Mouse (Mus musculus): Measurements from ENCODE around the gene Magi2. TPM values are rescaled to one million over a fixed set of nuclear protein-coding genes. Genes with fewer than 3 reads are reported as not detected.

The Magi2 gene
- polyA plus RNA-seq, 1 experiment from 2014 or later = 3.8 TPM

GRCm38 (mm10) chr5:19246426-19246825 is 19.6 kb downstream of the Magi2 start:
- DNase-seq (ENCODE audit: low spot score) = no peak
- Histone ChIP-seq H3K27ac (replicated peaks; ENCODE audit: low read depth, low read length) (no peak overlapping the region), H3K9ac (ENCODE audit: low read depth, low read length) (no peak overlapping the region), H3K9me3 (ENCODE audit: control insufficient read depth, low read length) (no peaks in the 10 kb centered on the region), H3K4me3 (ENCODE audit: low read depth, low read length) (no peak overlapping the region), H3K27me3 (replicated peaks; ENCODE audit: control insufficient read depth, insufficient read depth, low read length) (no peaks in the 10 kb centered on the region), H3K36me3 (ENCODE audit: control insufficient read depth, insufficient read depth, low read length) (no peaks in the 10 kb centered on the region), H3K4me1 (ENCODE audit: control insufficient read depth, insufficient read depth, low read length) (peaks cover 3% of the 10 kb centered on the region; the same call in 1 of the 2 replicates), H3K4me2 (ENCODE audit: low read depth, low read length) (no peak overlapping the region)
- no peak for ATAC-seq (ENCODE audit: low read depth)
- 42% methylated on average over 2 of the region's 2 CpGs for WGBS

- WGBS = 30% methylated on average over 3 of the region's 3 CpGs
- no peak for ATAC-seq (ENCODE audit: low read depth)
- Histone ChIP-seq H3K36me3 (ENCODE audit: control insufficient read depth, insufficient read depth, low read length) (no peaks in the 10 kb centered on the region), H3K27me3 (replicated peaks; ENCODE audit: control insufficient read depth, insufficient read depth, low read length) (no peaks in the 10 kb centered on the region), H3K4me1 (ENCODE audit: control insufficient read depth, insufficient read depth, low read length) (peaks cover 3% of the 10 kb centered on the region; the same call in 1 of the 2 replicates), H3K4me2 (ENCODE audit: low read depth, low read length) (no peak overlapping the region), H3K9me3 (ENCODE audit: control insufficient read depth, low read length) (no peaks in the 10 kb centered on the region), H3K9ac (ENCODE audit: low read depth, low read length) (no peak overlapping the region), H3K4me3 (ENCODE audit: low read depth, low read length) (no peak overlapping the region), H3K27ac (replicated peaks; ENCODE audit: low read depth, low read length) (no peak overlapping the region)
- DNase-seq (ENCODE audit: low spot score) = peak; percentile 50
Observed at GRCm38 (mm10) chr5:19247266-19247665, 20.4 kb downstream of the Magi2 start.

- ATAC-seq (ENCODE audit: low read depth) (no peak), DNase-seq (ENCODE audit: low spot score) (no peak)
- no peaks in the 10 kb centered on the region for H3K27me3 ChIP-seq (replicated peaks; ENCODE audit: control insufficient read depth, insufficient read depth, low read length)
- H3K4me1 ChIP-seq (ENCODE audit: control insufficient read depth, insufficient read depth, low read length) = no peaks in the 10 kb centered on the region
- WGBS = 68% methylated on average over 5 of the region's 5 CpGs
- no peak overlapping the region for H3K4me2 ChIP-seq (ENCODE audit: low read depth, low read length)
- H3K36me3 ChIP-seq (ENCODE audit: control insufficient read depth, insufficient read depth, low read length) = no peaks in the 10 kb centered on the region
- no peaks in the 10 kb centered on the region for H3K9me3 ChIP-seq (ENCODE audit: control insufficient read depth, low read length)
- no peak overlapping the region for H3K4me3 ChIP-seq (ENCODE audit: low read depth, low read length)
- H3K27ac ChIP-seq (replicated peaks; ENCODE audit: low read depth, low read length) = no peak overlapping the region
- no peak overlapping the region for H3K9ac ChIP-seq (ENCODE audit: low read depth, low read length)
Observed at GRCm38 (mm10) chr5:19262816-19263215, 36.0 kb downstream of the Magi2 start.

- 74% methylated on average over 2 of the region's 2 CpGs for WGBS
- ATAC-seq (ENCODE audit: low read depth) (no peak), DNase-seq (ENCODE audit: low spot score) (no peak)
- Histone ChIP-seq H3K27ac (replicated peaks; ENCODE audit: low read depth, low read length) (no peak overlapping the region), H3K36me3 (ENCODE audit: control insufficient read depth, insufficient read depth, low read length) (no peaks in the 10 kb centered on the region), H3K4me1 (ENCODE audit: control insufficient read depth, insufficient read depth, low read length) (no peaks in the 10 kb centered on the region), H3K4me3 (ENCODE audit: low read depth, low read length) (no peak overlapping the region), H3K27me3 (replicated peaks; ENCODE audit: control insufficient read depth, insufficient read depth, low read length) (no peaks in the 10 kb centered on the region), H3K9me3 (ENCODE audit: control insufficient read depth, low read length) (no peaks in the 10 kb centered on the region), H3K4me2 (ENCODE audit: low read depth, low read length) (no peak overlapping the region), H3K9ac (ENCODE audit: low read depth, low read length) (no peak overlapping the region)
Observed at GRCm38 (mm10) chr5:19264627-19265026, 37.8 kb downstream of the Magi2 start.

GRCm38 (mm10) chr5:19292581-19292980 is 65.7 kb downstream of the Magi2 start:
- Histone ChIP-seq H3K4me2 (ENCODE audit: low read depth, low read length) (no peak overlapping the region), H3K27ac (replicated peaks; ENCODE audit: low read depth, low read length) (no peak overlapping the region), H3K36me3 (ENCODE audit: control insufficient read depth, insufficient read depth, low read length) (no peaks in the 10 kb centered on the region), H3K9me3 (ENCODE audit: control insufficient read depth, low read length) (no peaks in the 10 kb centered on the region), H3K4me1 (ENCODE audit: control insufficient read depth, insufficient read depth, low read length) (no peaks in the 10 kb centered on the region), H3K27me3 (replicated peaks; ENCODE audit: control insufficient read depth, insufficient read depth, low read length) (no peaks in the 10 kb centered on the region), H3K4me3 (ENCODE audit: low read depth, low read length) (no peak overlapping the region), H3K9ac (ENCODE audit: low read depth, low read length) (no peak overlapping the region)
- ATAC-seq (ENCODE audit: low read depth) (no peak), DNase-seq (ENCODE audit: low spot score) (no peak)
- WGBS = 77% methylated on average over 3 of the region's 3 CpGs

- ATAC-seq (ENCODE audit: low read depth) (no peak), DNase-seq (ENCODE audit: low spot score) (no peak)
- Histone ChIP-seq H3K4me3 (ENCODE audit: low read depth, low read length) (no peak overlapping the region), H3K27ac (replicated peaks; ENCODE audit: low read depth, low read length) (no peak overlapping the region), H3K36me3 (ENCODE audit: control insufficient read depth, insufficient read depth, low read length) (no peaks in the 10 kb centered on the region), H3K9ac (ENCODE audit: low read depth, low read length) (no peak overlapping the region), H3K4me1 (ENCODE audit: control insufficient read depth, insufficient read depth, low read length) (no peaks in the 10 kb centered on the region), H3K4me2 (ENCODE audit: low read depth, low read length) (no peak overlapping the region), H3K9me3 (ENCODE audit: control insufficient read depth, low read length) (no peaks in the 10 kb centered on the region), H3K27me3 (replicated peaks; ENCODE audit: control insufficient read depth, insufficient read depth, low read length) (no peaks in the 10 kb centered on the region)
- WGBS = 88% methylated on average over 6 of the region's 6 CpGs
Observed at GRCm38 (mm10) chr5:19306656-19307055, 79.8 kb downstream of the Magi2 start.

GRCm38 (mm10) chr5:19309870-19310269 is 83.0 kb downstream of the Magi2 start:
- no peak overlapping the region for H3K27ac ChIP-seq (replicated peaks; ENCODE audit: low read depth, low read length)
- ATAC-seq (ENCODE audit: low read depth) = no peak
- 66% methylated on average over 1 of the region's 1 CpGs for WGBS
- H3K4me3 ChIP-seq (ENCODE audit: low read depth, low read length) = no peak overlapping the region
- no peak overlapping the region for H3K4me2 ChIP-seq (ENCODE audit: low read depth, low read length)
- no peak for DNase-seq (ENCODE audit: low spot score)
- H3K27me3 ChIP-seq (replicated peaks; ENCODE audit: control insufficient read depth, insufficient read depth, low read length) = no peaks in the 10 kb centered on the region
- H3K9me3 ChIP-seq (ENCODE audit: control insufficient read depth, low read length) = no peaks in the 10 kb centered on the region
- no peaks in the 10 kb centered on the region for H3K36me3 ChIP-seq (ENCODE audit: control insufficient read depth, insufficient read depth, low read length)
- no peak overlapping the region for H3K9ac ChIP-seq (ENCODE audit: low read depth, low read length)
- H3K4me1 ChIP-seq (ENCODE audit: control insufficient read depth, insufficient read depth, low read length) = no peaks in the 10 kb centered on the region

GRCm38 (mm10) chr5:19322532-19322931 is 95.7 kb downstream of the Magi2 start:
- Histone ChIP-seq H3K9me3 (ENCODE audit: control insufficient read depth, low read length) (no peaks in the 10 kb centered on the region), H3K4me1 (ENCODE audit: control insufficient read depth, insufficient read depth, low read length) (no peaks in the 10 kb centered on the region), H3K9ac (ENCODE audit: low read depth, low read length) (no peak overlapping the region), H3K27me3 (replicated peaks; ENCODE audit: control insufficient read depth, insufficient read depth, low read length) (no peaks in the 10 kb centered on the region), H3K36me3 (ENCODE audit: control insufficient read depth, insufficient read depth, low read length) (no peaks in the 10 kb centered on the region), H3K4me2 (ENCODE audit: low read depth, low read length) (no peak overlapping the region), H3K4me3 (ENCODE audit: low read depth, low read length) (no peak overlapping the region), H3K27ac (replicated peaks; ENCODE audit: low read depth, low read length) (no peak overlapping the region)
- DNase-seq (ENCODE audit: low spot score) (peak; percentile 34), ATAC-seq (ENCODE audit: low read depth) (no peak)
- WGBS = 61% methylated on average over 6 of the region's 6 CpGs

GRCm38 (mm10) chr5:19337561-19337960 is 110.7 kb downstream of the Magi2 start:
- WGBS = 71% methylated on average over 2 of the region's 2 CpGs
- ATAC-seq (ENCODE audit: low read depth) = no peak
- Histone ChIP-seq H3K27me3 (replicated peaks; ENCODE audit: control insufficient read depth, insufficient read depth, low read length) (no peaks in the 10 kb centered on the region), H3K4me1 (ENCODE audit: control insufficient read depth, insufficient read depth, low read length) (no peaks in the 10 kb centered on the region), H3K9me3 (ENCODE audit: control insufficient read depth, low read length) (no peaks in the 10 kb centered on the region), H3K4me3 (ENCODE audit: low read depth, low read length) (no peak overlapping the region), H3K36me3 (ENCODE audit: control insufficient read depth, insufficient read depth, low read length) (no peaks in the 10 kb centered on the region), H3K9ac (ENCODE audit: low read depth, low read length) (no peak overlapping the region), H3K27ac (replicated peaks; ENCODE audit: low read depth, low read length) (no peak overlapping the region), H3K4me2 (ENCODE audit: low read depth, low read length) (no peak overlapping the region)
- DNase-seq (ENCODE audit: low spot score) = no peak

Data from embryonic facial prominence, embryonic 14.5 days (tissue).